Mouse (Mus musculus) ovary, adult 2 months (tissue): ENCODE data around the gene Zfp61. TPM values are rescaled to one million over a fixed set of nuclear protein-coding genes. Genes with fewer than 3 reads are reported as not detected.

Experiments used
- polyA plus RNA-seq: library from polyadenylated mRNA; depleted of rRNA; stranded (reverse); fragments of >200 nt; gene quantifications from 2 replicates; pipeline ENCODE4 v1.2.3, GENCODE M21; 2012; rRNA removed

Zfp61 gene
- polyA plus RNA-seq: 6.8 and 7.4 TPM in 2 replicates

DNA sequence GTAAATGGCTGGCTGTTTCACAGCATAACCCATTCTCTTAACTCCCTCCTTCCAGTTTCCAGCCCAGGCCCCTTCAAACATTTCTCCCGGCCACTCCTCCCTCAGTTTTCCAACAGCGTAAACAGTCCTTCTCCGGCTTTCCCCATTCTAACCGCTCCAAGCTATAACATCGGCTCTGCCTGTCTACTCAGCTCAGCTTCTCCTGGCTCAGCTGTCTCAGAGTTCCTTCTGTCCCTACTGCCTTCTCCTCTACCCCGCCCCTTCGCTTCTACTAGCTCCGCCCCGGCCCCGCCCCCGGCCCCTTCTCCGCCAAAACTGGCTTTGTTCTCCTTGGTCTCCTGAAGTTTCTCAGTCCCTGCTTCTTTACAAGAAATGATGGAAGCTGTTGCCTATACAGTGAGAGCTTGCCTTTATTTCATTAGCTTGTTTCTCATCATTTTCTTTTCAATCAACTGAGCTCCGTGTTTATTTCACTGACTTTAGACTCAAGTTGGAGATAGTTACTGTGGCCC lies at the start of gene Zfp61:
Gene Zfp61 (minus strand): TSS at position 462 of the 512 bp plus-strand sequence.

DNA sequence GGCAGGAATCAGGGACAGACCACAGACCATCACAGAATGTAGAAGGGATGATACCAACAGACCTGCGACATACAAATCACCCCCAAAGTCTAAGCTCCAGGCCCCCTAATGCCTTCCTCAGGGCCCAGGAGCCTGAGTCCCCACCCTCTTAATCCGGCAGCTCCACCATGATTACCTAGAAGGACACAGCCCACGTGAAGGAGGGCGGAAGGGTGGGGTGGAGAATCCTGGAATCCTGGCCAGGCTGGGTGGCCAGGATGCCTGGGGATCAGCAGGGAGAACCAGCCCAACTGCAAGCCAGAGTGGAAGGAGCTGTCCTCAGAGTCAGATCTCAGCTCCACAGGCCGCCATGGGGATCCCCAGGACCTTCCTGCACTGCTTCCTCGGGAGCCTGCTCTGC lies 47.9 kb upstream of the Zfp61 start, which contains the start of gene Lypd5:
Gene Lypd5 (plus strand): TSS at position 301 of the 400 bp plus-strand sequence.

DNA sequence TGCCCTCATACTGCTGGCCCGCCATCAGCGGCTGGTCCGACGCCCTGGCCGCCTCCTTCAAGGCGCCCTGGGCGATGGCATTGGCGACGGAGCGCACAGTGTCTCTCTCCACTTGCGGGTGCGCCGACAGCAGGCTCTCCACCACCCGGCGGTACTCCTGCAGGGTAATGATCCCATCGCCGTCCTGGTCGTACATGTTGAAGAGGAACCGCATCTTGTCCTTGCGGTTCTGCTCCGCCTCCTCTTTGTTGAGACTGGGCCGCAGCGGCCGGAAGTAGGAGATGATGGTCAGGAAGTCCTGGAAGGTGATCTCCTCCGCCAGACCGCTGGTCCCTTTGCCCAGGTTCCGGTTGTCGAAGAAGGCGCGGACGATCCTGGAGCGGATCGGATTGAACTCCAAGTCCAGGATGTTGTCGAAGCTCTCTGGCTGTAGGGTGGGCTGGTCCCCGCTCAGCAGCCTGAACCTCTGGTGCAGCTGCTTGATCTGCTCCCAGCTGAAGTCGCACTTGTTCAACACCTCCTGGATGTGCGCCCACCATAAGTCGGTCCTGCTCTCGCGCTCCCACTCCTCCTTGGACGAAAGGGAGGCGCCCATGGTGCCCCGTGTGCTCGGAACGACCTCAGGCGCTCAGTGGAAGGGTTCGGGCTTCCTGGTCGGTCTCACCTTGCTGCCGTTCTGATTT lies 32.4 kb upstream of the Zfp61 start, which contains the start of gene Tescl:
Gene Tescl (minus strand): TSS at position 633 of the 683 bp plus-strand sequence.

DNA sequence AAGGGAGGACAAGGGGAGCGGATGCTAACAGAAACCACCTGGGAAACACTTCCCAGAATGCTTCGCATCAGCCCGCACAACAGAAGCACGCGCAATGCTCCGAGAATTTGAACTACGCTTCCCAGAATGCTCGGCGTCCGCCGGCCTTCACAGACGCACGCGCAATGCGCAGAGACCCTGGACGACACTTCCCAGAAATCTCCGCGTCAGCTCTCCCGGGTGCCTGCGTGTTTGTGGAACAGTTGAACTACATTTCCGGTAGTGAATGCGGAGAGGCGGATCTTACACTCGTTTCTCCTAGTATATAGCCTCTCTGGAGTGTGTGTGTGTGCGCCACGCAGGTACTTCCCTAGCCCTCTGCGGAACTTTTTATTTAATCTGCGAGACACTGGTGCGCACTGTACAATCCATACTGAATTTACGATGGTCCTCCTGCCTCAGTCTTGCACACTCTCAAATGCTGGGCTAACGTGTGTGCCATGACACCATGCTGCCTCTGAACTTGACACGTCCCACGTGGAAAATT lies 15.6 kb upstream of the Zfp61 start, which contains the start of gene Zfp94:
Gene Zfp94 (minus strand): TSS at position 100 of the 526 bp plus-strand sequence.

DNA sequence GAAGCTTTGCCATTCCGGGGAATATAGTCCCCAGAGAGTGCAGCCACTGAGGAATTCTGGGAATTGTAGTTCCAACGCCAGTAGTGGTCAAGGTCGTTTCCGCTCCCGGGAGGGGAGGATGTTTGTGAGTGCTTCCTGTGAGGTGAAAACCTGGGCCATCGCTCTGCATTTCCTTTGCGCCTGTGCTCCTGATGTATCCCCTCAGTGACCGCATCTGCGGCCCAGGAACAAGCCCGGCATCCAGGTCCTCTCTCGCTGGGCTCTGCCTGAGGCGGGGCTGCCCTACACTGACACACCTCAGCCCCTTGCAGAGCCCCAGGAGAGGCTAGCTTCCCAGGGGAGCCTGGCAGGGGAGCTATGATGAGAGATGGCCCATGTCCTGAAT lies 30.8 kb downstream of the Zfp61 start, which contains the start of gene Zfp93:
Gene Zfp93 (plus strand): TSS at position 133 of the 385 bp plus-strand sequence.

DNA sequence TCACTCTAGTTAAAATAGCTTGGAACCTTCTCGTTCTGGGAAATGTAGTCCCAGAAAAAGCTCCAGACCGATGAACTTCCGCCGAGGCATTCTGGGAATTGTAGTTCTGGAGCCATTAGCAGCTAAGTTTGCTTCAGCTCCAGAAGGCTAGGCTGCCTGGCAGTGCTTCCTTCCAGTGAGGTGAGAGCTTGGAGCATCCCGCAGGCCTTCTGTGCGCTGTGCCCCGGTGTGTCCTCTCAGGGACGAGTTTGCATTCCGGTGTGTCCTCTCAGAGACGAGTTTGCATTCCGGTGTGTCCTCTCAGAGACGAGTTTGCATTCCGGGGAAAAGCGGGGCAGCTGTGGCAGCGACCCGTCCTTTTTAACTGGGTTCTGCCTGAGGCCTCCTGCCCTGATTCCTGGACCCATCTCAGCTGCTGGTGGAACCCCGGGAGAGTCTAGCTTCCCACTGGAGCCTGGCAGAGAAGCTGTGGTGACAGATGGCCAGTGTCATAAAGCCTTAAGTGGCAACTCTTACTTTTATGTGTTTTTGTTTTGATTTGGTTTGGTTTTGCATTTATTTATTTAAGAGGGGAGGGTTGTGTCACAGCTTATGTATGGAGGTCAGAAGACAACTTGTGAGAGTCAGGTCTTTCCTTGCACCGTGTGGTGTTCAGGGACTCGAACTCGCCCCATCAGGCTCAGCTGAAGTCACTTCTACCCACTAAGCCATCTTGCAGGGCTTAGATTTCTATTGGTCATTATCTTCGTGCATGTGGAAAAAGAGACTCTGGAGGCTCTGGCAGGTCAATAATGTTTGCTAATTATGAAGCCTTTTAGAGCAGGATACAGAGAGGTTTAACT lies 46.2 kb downstream of the Zfp61 start, which contains the start of gene Zfp108:
Gene Zfp108 (plus strand): TSS at position 162 of the 842 bp plus-strand sequence.

Other genes with a start within 250 kb of the Zfp61 start
- not detected in 2 replicates for gene Vmn1r183, start 248.0 kb downstream of the Zfp61 start, polyA plus RNA-seq
- 17.2 and 18.5 TPM in 2 replicates for gene Zfp180, start 219.3 kb downstream of the Zfp61 start, polyA plus RNA-seq
- gene Zfp112, start 188.9 kb downstream of the Zfp61 start, polyA plus RNA-seq: 2.7 TPM in 2 replicates
- gene Zfp235, start 167.1 kb downstream of the Zfp61 start, polyA plus RNA-seq: 6.5 and 8.0 TPM in 2 replicates
- gene Zfp114, start 126.2 kb downstream of the Zfp61 start, polyA plus RNA-seq: 0.72 and 0.81 TPM in 2 replicates
- 2.0 and 2.8 TPM in 2 replicates for gene Zfp111, start 89.8 kb downstream of the Zfp61 start, polyA plus RNA-seq
- 1.6 and 2.5 TPM in 2 replicates for gene Zfp109, start 63.7 kb downstream of the Zfp61 start, polyA plus RNA-seq
- gene Zfp108, start 46.4 kb downstream of the Zfp61 start, polyA plus RNA-seq: 2.1 and 2.2 TPM in 2 replicates
- 1.7 and 2.2 TPM in 2 replicates for gene Zfp93, start 30.8 kb downstream of the Zfp61 start, polyA plus RNA-seq
- gene Zfp94, start 15.4 kb upstream of the Zfp61 start, polyA plus RNA-seq: 8.5 and 9.3 TPM in 2 replicates
- 0.52 and 0.53 TPM in 2 replicates for gene Tescl, start 32.7 kb upstream of the Zfp61 start, polyA plus RNA-seq
- not detected in 2 replicates for gene Lypd5, start 48.0 kb upstream of the Zfp61 start, polyA plus RNA-seq
- gene Kcnn4, start 69.0 kb upstream of the Zfp61 start, polyA plus RNA-seq: 26.2 and 26.4 TPM in 2 replicates
- gene Smg9, start 98.4 kb upstream of the Zfp61 start, polyA plus RNA-seq: 57.8 and 74.7 TPM in 2 replicates
- 0.09 and 0.11 TPM in 2 replicates for gene Irgc1, start 151.1 kb upstream of the Zfp61 start, polyA plus RNA-seq
- gene Plaur, start 161.3 kb upstream of the Zfp61 start, polyA plus RNA-seq: 14.4 and 15.2 TPM in 2 replicates
- 39.2 and 47.2 TPM in 2 replicates for gene Cadm4, start 180.8 kb upstream of the Zfp61 start, polyA plus RNA-seq
- 64.6 and 76.6 TPM in 2 replicates for gene Zfp428, start 205.8 kb upstream of the Zfp61 start, polyA plus RNA-seq
- not detected in 2 replicates for gene AC161166.1, start 211.2 kb upstream of the Zfp61 start, polyA plus RNA-seq
- 21.1 and 23.3 TPM in 2 replicates for gene Irgq, start 229.5 kb upstream of the Zfp61 start, polyA plus RNA-seq
- 7.3 and 9.0 TPM in 2 replicates for gene Pinlyp, start 244.9 kb upstream of the Zfp61 start, polyA plus RNA-seq
- 68.3 and 73.5 TPM in 2 replicates for gene Xrcc1, start 245.1 kb upstream of the Zfp61 start, polyA plus RNA-seq